Mouse (Mus musculus) heart, embryonic 15.5 days (tissue): ENCODE measurements around the gene Sin3b. TPM values are rescaled to one million over a fixed set of nuclear protein-coding genes. Genes with fewer than 3 reads are reported as not detected.

Experiments
- ATAC-seq: fragments of 200-750 bp; cut with Nextera tagmentation; replicated peaks from 2 replicates; pipeline ENCODE4 v1.8.0; 2017; ENCODE audit warnings: low read depth, moderate TSS enrichment; ENCODE audit not compliant: insufficient number of reproducible peaks, insufficient read depth, low FRiP score
- H3K27ac ChIP-seq: fragments of 300-500 bp; sonication (generic); 2 replicates; pipeline ENCODE4 v1.5.1; 2015; ENCODE audit warnings: mild to moderate bottlenecking, inconsistent platforms
- H3K27me3 ChIP-seq: fragments of 300-500 bp; sonication (generic); 2 replicates; pipeline ENCODE4 v1.6.1; 2015; ENCODE audit warnings: inconsistent platforms
- H3K36me3 ChIP-seq: fragments of 300-500 bp; sonication (generic); 2 replicates; pipeline ENCODE4 v1.6.1; 2015; ENCODE audit warnings: mild to moderate bottlenecking, inconsistent platforms
- H3K4me1 ChIP-seq: fragments of 300-500 bp; sonication (generic); replicated peaks from 2 replicates; pipeline ENCODE4 v1.6.1; 2015; ENCODE audit warnings: inconsistent platforms
- H3K4me2 ChIP-seq: fragments of 300-500 bp; sonication (generic); 2 replicates; pipeline ENCODE4 v1.6.1; 2015; ENCODE audit warnings: inconsistent platforms, mild to moderate bottlenecking, moderate library complexity
- H3K4me3 ChIP-seq: fragments of 300-500 bp; sonication (generic); 2 replicates; pipeline ENCODE4 v1.5.1; 2015; ENCODE audit warnings: mild to moderate bottlenecking, inconsistent platforms
- H3K9ac ChIP-seq: fragments of 300-500 bp; sonication (generic); 2 replicates; pipeline ENCODE4 v1.6.1; 2015; ENCODE audit warnings: mild to moderate bottlenecking, inconsistent platforms
- H3K9me3 ChIP-seq: fragments of 300-500 bp; sonication (generic); replicated peaks from 2 replicates; pipeline ENCODE4 v1.6.1; 2016; ENCODE audit warnings: inconsistent platforms
- WGBS: fragments of 180-500 bp; shearing (Covaris S2); methylation state at CpG from one replicate; pipeline ENCODE4 v1.1.7; 2015; ENCODE audit warnings: mixed read lengths; 5-methylcytosine and 5-hydroxymethylcytosine counted together
- polyA plus RNA-seq: library from polyadenylated mRNA; unstranded; fragments of >200 nt; fragmentation: Nextera tagmentation; extraction: Ambion mirVana; gene quantifications from 2 replicates; pipeline ENCODE4 v1.2.1, GENCODE M21; 2015

Gene Sin3b
- polyA plus RNA-seq, 1 experiment from 2014 or later: 139 TPM

DNA sequence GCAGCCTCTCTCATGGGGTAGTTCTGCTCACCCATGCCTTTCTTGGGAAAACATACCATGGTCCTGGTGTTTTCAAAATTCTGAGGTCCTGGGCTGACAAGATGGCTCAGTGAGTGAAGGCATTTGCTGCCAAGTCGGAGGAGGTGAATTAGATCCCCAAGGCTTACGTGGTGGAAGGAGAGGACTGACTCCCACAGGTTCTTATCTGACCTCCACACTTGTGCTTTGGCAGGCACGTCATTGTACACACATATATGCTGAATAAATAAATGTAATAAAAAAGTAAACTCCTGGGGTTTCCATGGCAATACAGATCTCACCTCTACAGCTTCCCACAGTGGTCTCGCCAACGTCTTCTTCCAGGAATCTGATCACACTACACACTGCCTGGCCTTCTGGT lies 6.5 kb upstream of the Sin3b start:
- no peaks in the 10 kb centered on the region for H3K9me3 ChIP-seq
- H3K4me2 ChIP-seq: no peak overlapping the region
- H3K4me3 ChIP-seq: no peak overlapping the region
- H3K27ac ChIP-seq: no peak overlapping the region
- no peaks in the 10 kb centered on the region for H3K27me3 ChIP-seq
- WGBS: 63% methylated on average over 5 of the region's 5 CpGs
- H3K4me1 ChIP-seq: no peaks in the 10 kb centered on the region
- no peak for ATAC-seq
- no peak overlapping the region for H3K9ac ChIP-seq
- no peaks in the 10 kb centered on the region for H3K36me3 ChIP-seq

DNA sequence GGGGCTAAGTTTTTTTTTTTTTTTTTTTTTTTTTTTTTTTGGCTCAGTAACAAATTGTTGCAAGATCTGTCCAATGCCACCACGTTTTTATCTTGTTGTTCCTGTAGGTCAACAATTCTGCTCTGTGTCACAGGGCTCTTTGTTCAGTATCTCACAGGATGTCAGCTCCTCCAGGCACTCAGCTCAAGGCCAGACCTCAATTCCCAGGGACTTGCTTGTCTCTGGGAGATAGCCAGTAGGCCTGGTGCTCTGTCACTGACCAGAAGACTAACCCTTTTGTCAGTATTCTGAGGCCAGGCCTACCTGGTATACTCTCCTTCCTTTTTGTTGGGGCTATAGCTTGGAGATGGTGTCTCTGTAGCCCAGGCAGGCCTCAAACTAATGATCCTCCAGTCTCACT lies 2.5 kb upstream of the Sin3b start:
- Histone ChIP-seq H3K4me3 (no peak overlapping the region), H3K36me3 (peaks cover 5% of the 10 kb centered on the region), H3K4me2 (no peak overlapping the region), H3K27me3 (no peaks in the 10 kb centered on the region), H3K4me1 (peaks cover 11% of the 10 kb centered on the region), H3K9me3 (no peaks in the 10 kb centered on the region), H3K27ac (no peak overlapping the region), H3K9ac (no peak overlapping the region)
- 3% methylated on average over 1 of the region's 1 CpGs for WGBS
- ATAC-seq: no peak

DNA sequence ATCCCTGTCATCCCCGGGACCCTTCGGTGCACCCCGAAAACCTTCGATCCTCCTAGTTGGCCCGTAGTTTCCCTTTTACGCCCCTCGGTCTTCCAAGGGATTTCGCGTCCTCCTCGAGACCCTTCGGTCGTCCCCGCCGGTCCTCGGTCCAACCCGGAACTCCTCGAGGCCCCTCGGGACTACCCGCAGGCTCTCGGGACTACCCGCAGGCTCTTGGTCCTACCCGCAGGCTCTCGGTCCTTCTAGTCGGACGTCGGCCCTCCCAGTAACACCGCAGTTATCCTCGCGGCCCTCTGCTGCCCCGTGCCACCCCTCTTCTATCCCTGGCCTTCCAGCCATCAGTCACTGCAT lies 541 bp downstream of the Sin3b start:
- Histone ChIP-seq H3K4me3 (peak overlapping the region; percentile 85), H3K27ac (peak overlapping the region; percentile 35; the same call in 1 of the 2 replicates), H3K9me3 (no peaks in the 10 kb centered on the region), H3K27me3 (no peaks in the 10 kb centered on the region), H3K36me3 (peaks cover 36% of the 10 kb centered on the region), H3K4me2 (peak overlapping the region; percentile 93), H3K4me1 (peaks cover 11% of the 10 kb centered on the region), H3K9ac (peak overlapping the region; percentile 93)
- ATAC-seq: peak; percentile 50; the same call in 1 of the 2 replicates
- under 1% methylated on average over 30 of the region's 30 CpGs for WGBS

DNA sequence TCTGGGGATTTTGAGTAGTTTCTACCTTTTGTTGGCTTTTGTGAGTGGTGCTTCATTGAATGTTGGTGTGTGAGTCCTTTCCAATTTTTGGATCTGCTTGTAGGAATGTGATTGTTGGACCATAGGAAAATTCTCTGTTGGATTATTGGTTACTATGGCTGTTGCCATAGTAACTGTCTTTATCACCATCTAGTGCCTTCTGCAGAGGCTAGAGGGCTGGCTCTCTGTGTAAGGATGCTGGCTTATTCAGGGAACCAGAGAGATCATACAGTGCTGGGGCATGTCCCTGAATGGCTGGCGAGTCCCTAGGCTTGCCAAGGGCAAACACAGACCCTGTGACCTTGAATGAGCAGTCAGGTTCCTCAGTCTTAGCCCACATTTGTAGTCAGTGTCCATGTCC lies 5.6 kb downstream of the Sin3b start:
- H3K4me1 ChIP-seq: peaks cover 13% of the 10 kb centered on the region
- no peak overlapping the region for H3K4me2 ChIP-seq
- H3K27ac ChIP-seq: no peak overlapping the region
- H3K4me3 ChIP-seq: no peak overlapping the region
- no peaks in the 10 kb centered on the region for H3K9me3 ChIP-seq
- no peak overlapping the region for H3K9ac ChIP-seq
- no peaks in the 10 kb centered on the region for H3K27me3 ChIP-seq
- WGBS: 74% methylated on average over 1 of the region's 1 CpGs
- H3K36me3 ChIP-seq: peaks cover 83% of the 10 kb centered on the region
- ATAC-seq: no peak

DNA sequence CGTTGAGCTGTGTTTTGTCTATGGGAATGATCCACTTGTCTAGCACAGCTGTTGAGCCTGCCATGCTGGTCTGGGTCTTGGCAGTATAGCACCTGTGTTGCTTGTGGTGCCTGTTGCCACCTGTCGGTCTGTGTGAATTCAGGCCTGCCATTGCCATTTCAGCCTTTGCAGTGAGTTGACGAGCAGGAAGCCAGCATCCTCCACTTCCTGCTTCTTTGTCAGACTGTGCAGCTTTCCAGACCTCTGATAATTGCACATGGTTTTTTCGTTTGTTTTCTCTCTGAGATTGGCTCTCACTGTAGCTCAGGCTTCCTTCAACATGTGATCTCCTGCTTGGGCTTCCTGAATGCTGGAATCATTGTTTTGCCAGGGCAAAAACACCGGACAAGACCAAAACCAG lies 11.9 kb downstream of the Sin3b start:
- Histone ChIP-seq H3K4me1 (no peaks in the 10 kb centered on the region), H3K36me3 (peaks cover 91% of the 10 kb centered on the region), H3K27ac (peak overlapping the region; percentile 67), H3K9ac (no peak overlapping the region), H3K9me3 (no peaks in the 10 kb centered on the region), H3K27me3 (no peaks in the 10 kb centered on the region), H3K4me3 (no peak overlapping the region), H3K4me2 (no peak overlapping the region)
- 63% methylated on average over 5 of the region's 5 CpGs for WGBS
- ATAC-seq: peak; percentile 59; the same call in 1 of the 2 replicates

DNA sequence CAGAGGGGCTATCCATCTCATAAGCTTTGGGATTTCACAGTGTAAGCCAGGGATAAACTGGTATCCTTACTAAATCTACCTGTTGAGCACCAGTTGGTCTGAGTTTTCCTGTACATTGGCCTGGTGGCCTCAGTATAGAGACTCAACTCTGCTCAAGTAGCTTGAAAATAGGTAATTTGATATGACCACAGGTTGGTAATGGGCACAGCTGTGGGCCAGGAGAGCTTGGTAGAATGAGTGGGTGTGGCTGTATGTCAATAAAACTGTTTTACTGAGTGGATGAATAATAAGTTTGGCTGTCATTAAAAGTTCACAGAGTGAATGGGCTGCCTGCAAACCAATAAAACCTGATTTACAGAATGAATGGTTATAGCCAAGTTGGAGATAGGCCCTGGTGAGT lies 13.8 kb downstream of the Sin3b start:
- Histone ChIP-seq H3K4me2 (no peak overlapping the region), H3K4me1 (no peaks in the 10 kb centered on the region), H3K27me3 (no peaks in the 10 kb centered on the region), H3K27ac (no peak overlapping the region), H3K4me3 (no peak overlapping the region), H3K9ac (no peak overlapping the region), H3K9me3 (no peaks in the 10 kb centered on the region), H3K36me3 (peaks cover 86% of the 10 kb centered on the region)
- no peak for ATAC-seq

DNA sequence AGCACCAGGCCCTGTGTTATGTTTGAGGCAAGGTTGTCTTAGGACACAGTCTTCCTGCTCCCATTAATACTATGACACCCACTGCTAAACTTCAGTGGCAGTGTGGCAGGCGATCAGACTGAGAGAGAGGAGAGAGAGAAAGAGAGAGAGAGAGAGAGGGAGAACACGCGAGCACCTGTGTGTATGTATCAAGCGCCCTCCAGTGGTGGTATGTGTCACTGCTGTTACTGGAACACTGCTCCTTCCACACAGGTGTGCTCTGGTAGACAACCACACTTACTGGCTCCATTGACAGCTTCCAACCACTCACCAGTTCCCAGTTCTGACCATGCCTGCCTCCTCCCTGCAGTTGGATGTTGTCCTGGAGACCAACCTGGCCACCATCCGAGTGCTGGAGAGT lies 23.0 kb downstream of the Sin3b start:
- no peak overlapping the region for H3K27ac ChIP-seq
- H3K4me3 ChIP-seq: no peak overlapping the region
- H3K36me3 ChIP-seq: peaks cover 95% of the 10 kb centered on the region
- H3K4me1 ChIP-seq: no peaks in the 10 kb centered on the region
- H3K9ac ChIP-seq: no peak overlapping the region
- 41% methylated on average over 5 of the region's 5 CpGs for WGBS
- no peak overlapping the region for H3K4me2 ChIP-seq
- no peak for ATAC-seq
- no peaks in the 10 kb centered on the region for H3K27me3 ChIP-seq
- H3K9me3 ChIP-seq: no peaks in the 10 kb centered on the region

DNA sequence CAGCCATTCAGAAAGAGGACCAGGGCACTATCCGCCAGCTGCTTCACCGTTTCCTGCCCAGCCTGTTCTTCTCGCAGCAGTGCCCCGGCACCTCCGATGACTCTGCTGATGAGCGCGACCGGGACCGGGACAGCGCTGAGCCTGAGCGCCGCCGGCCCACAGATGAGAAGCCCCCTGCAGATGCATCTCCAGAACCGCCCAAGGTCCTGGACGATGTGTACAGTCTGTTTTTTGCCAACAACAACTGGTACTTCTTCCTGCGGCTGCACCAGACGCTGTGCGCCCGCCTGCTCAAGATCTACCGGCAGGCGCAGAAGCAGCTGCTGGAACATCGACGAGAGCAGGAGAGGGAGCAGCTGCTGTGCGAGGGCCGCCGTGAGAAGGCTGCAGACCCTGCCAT lies 26.8 kb downstream of the Sin3b start:
- Histone ChIP-seq H3K9me3 (no peaks in the 10 kb centered on the region), H3K27ac (no peak overlapping the region), H3K4me1 (no peaks in the 10 kb centered on the region), H3K9ac (no peak overlapping the region), H3K27me3 (no peaks in the 10 kb centered on the region), H3K4me2 (no peak overlapping the region), H3K4me3 (no peak overlapping the region), H3K36me3 (peaks cover 94% of the 10 kb centered on the region)
- 91% methylated on average over 26 of the region's 26 CpGs for WGBS
- ATAC-seq: no peak

DNA sequence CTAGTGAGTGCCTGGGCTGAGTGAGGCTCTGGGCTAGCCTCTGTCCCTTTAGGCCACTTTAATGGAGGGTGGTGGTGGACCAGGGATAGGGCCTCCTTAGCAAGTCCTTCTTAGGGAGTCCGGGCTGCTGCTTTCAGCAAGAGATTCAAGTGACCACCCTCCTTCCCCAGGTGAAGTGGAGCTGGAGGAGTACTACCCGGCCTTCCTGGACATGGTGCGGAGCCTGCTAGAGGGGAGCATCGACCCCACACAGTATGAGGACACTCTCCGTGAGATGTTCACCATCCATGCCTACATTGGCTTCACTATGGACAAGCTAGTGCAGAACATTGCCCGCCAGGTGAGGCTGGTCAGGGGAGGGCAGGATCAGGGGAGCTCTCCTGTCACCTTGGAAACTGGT lies 27.2 kb downstream of the Sin3b start:
- WGBS: 96% methylated on average over 6 of the region's 6 CpGs

DNA sequence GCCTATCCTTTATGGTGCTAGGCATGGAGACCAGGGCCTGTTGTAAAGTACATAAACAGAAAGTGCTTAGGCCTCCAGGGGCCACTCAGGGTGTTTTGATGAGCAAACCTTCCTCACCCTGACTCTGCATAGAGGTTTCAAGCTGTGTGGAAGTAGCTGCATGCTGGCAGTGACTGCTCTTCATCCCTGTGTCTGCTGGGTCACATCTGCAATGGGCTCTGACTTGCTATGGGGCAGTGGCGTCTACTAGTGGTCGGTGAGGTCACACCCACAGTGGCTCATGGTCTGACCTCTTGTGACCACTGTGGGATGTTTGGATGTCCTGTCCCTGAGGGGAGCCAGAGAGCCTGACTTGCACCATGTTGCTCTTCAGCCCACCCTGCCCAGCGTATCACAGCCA lies 28.0 kb downstream of the Sin3b start:
- no peak overlapping the region for H3K27ac ChIP-seq
- no peak overlapping the region for H3K4me3 ChIP-seq
- WGBS: 81% methylated on average over 3 of the region's 3 CpGs
- no peaks in the 10 kb centered on the region for H3K27me3 ChIP-seq
- no peak overlapping the region for H3K9ac ChIP-seq
- no peak for ATAC-seq
- H3K36me3 ChIP-seq: peaks cover 92% of the 10 kb centered on the region
- no peak overlapping the region for H3K4me2 ChIP-seq
- H3K9me3 ChIP-seq: no peaks in the 10 kb centered on the region
- H3K4me1 ChIP-seq: no peaks in the 10 kb centered on the region

More for the DNA sequence above, 27.2 kb downstream of the Sin3b start:
- ATAC-seq: no peak
- Histone ChIP-seq H3K27me3 (no peaks in the 10 kb centered on the region), H3K9me3 (no peaks in the 10 kb centered on the region), H3K36me3 (peaks cover 92% of the 10 kb centered on the region), H3K4me2 (no peak overlapping the region), H3K9ac (no peak overlapping the region), H3K4me3 (no peak overlapping the region), H3K4me1 (no peaks in the 10 kb centered on the region), H3K27ac (no peak overlapping the region)

DNA sequence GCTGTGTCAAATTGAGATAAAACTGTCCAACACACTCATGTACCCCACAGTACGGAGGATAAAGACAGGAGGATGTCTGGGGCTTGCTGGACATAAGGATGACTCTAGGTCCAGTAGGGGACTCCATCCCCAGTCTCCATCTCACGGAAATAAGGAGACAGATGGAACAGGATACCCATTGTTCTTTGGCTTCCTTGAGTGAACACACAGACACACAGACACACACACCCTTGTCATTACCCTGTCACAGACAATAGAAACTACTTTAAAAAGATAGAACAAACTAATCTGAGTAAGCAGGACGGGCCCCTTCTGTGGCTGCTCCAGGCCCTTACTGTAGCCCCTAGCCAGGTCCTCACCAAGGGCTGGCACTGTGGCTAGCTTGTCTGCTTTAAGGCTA lies 29.2 kb downstream of the Sin3b start:
- Histone ChIP-seq H3K36me3 (peaks cover 92% of the 10 kb centered on the region), H3K4me1 (no peaks in the 10 kb centered on the region), H3K9ac (no peak overlapping the region), H3K27ac (no peak overlapping the region), H3K4me3 (no peak overlapping the region), H3K4me2 (no peak overlapping the region), H3K9me3 (no peaks in the 10 kb centered on the region), H3K27me3 (no peaks in the 10 kb centered on the region)
- 74% methylated on average over 3 of the region's 3 CpGs for WGBS
- no peak for ATAC-seq

DNA sequence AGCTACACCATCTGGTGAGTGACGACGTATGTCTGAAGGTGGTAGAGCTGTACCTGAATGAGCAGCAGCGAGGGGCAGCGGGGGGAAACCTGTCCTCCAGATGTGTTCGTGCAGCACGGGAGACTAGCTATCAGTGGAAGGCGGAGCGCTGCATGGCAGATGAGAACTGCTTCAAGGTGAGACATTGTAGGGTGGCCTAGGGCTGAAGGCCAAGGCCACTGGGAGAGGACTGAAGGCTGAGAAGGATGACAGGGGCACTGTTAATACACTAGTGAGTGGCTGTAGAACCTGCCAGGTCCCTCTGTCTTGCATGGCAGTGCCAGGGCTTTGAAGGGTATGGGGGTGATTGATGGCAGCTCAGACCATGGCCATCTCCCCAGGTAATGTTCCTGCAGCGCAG lies 30.1 kb downstream of the Sin3b start:
- WGBS: 92% methylated on average over 9 of the region's 9 CpGs
- Histone ChIP-seq H3K36me3 (peaks cover 92% of the 10 kb centered on the region), H3K27ac (no peak overlapping the region), H3K9ac (no peak overlapping the region), H3K9me3 (no peaks in the 10 kb centered on the region), H3K4me3 (no peak overlapping the region), H3K27me3 (no peaks in the 10 kb centered on the region), H3K4me1 (no peaks in the 10 kb centered on the region), H3K4me2 (no peak overlapping the region)
- no peak for ATAC-seq
